Mouse (Mus musculus) liver, embryonic 14.5 days (tissue): Measurements from ENCODE around the gene Rmnd5b. TPM values are rescaled to one million over a fixed set of nuclear protein-coding genes. Genes with fewer than 3 reads are reported as not detected.

ENCODE experiments used
- ATAC-seq: fragments of 200-750 bp; cut with Nextera tagmentation; 2 replicates; pipeline ENCODE4 v1.8.0; 2017; ENCODE audit warnings: moderate number of reproducible peaks, mild to moderate bottlenecking, moderate library complexity; ENCODE audit not compliant: insufficient read depth
- DNase-seq, 3 experiments: peaks; one replicate each; pipeline ENCODE4 v3.0.0-alpha.2; 2012 to 2013; ENCODE audit warnings: low read depth in 3 of 3, low spot score in 3 of 3
- H3K27ac ChIP-seq: fragments of 300-500 bp; sonication (generic); 2 replicates; pipeline ENCODE4 v1.5.1; 2014; ENCODE audit warnings: moderate library complexity, mild to moderate bottlenecking, control low read depth, inconsistent platforms
- H3K27me3 ChIP-seq: fragments of 300-500 bp; sonication (generic); 2 replicates; pipeline ENCODE4 v1.6.1; 2014; ENCODE audit warnings: mild to moderate bottlenecking, low read length, moderate library complexity; ENCODE audit not compliant: control insufficient read depth, insufficient read depth
- H3K36me3 ChIP-seq: fragments of 300-500 bp; sonication (generic); replicated peaks from 2 replicates; pipeline ENCODE4 v1.6.1; 2014; ENCODE audit warnings: low read depth; ENCODE audit not compliant: control insufficient read depth, insufficient read depth
- H3K4me1 ChIP-seq, 2 experiments: fragments of 200-500 bp in 1 of 2; fragments of 300-500 bp in 1 of 2; sonication (generic) in 1 of 2; replicated peaks; 2 replicates each; pipeline ENCODE4 v1.6.1; 2012 to 2014; ENCODE audit warnings: antibody characterized with exemption in 1 of 2, inconsistent platforms in 1 of 2, low read length in 1 of 2; ENCODE audit not compliant: control insufficient read depth in 2 of 2, insufficient read depth in 2 of 2
- H3K4me2 ChIP-seq: fragments of 300-500 bp; sonication (generic); 2 replicates; pipeline ENCODE4 v1.6.1; 2014; ENCODE audit warnings: low read depth, mild to moderate bottlenecking, control low read depth, moderate library complexity
- H3K4me3 ChIP-seq, 2 experiments: fragments of 200-500 bp in 1 of 2; fragments of 300-500 bp in 1 of 2; sonication (generic) in 1 of 2; 2 replicates each; pipeline ENCODE4 v1.5.1; 2012 to 2014; ENCODE audit warnings: low read depth in 2 of 2, low read length in 2 of 2, mild to moderate bottlenecking in 2 of 2, control low read depth in 1 of 2, inconsistent platforms in 1 of 2, moderate library complexity in 1 of 2; ENCODE audit not compliant: insufficient read depth in 1 of 2
- H3K9ac ChIP-seq: fragments of 300-500 bp; sonication (generic); replicated peaks from 2 replicates; pipeline ENCODE4 v1.6.1; 2014; ENCODE audit warnings: mild to moderate bottlenecking, control low read depth, moderate library complexity
- H3K9me3 ChIP-seq: fragments of 300-500 bp; sonication (generic); 2 replicates; pipeline ENCODE4 v1.6.1; 2016; ENCODE audit warnings: low read length, mixed read lengths; ENCODE audit not compliant: control insufficient read depth
- CTCF ChIP-seq: IDR thresholded peaks from 2 replicates; pipeline ENCODE4 v1.5.1; 2016; ENCODE audit warnings: antibody characterized with exemption, low read depth, control low read depth
- EP300 ChIP-seq: IDR thresholded peaks from 2 replicates; pipeline ENCODE4 v1.6.1; 2016; ENCODE audit warnings: antibody characterized with exemption, low read depth
- WGBS: fragments of 180-500 bp; shearing (Covaris S2); extraction: QIAGEN DNeasy Blood & Tissue Kit; methylation state at CpG from one replicate; pipeline ENCODE4 v1.1.7; 2014; ENCODE audit not compliant: insufficient replicate concordance; 5-methylcytosine and 5-hydroxymethylcytosine counted together
- polyA plus RNA-seq, 2 experiments: library from polyadenylated mRNA; depleted of rRNA in 1 of 2; stranded (reverse) in 1 of 2; unstranded in 1 of 2; fragments of >200 nt; fragmentation: Nextera tagmentation in 1 of 2; extraction: Ambion mirVana in 1 of 2; gene quantifications; 2 replicates each; pipeline versions ENCODE4 v1.2.1 to v1.2.3; 2012 to 2014

The Rmnd5b gene
- polyA plus RNA-seq, 2 experiments: 15.2 to 19.0 TPM

GRCm38 (mm10) chr11:51602253-51602652 is 33.4 kb downstream of the Rmnd5b start:
- Histone ChIP-seq H3K4me2 (no peak overlapping the region), H3K27me3 (no peaks in the 10 kb centered on the region), H3K36me3 (peaks cover 84% of the 10 kb centered on the region), H3K27ac (no peak overlapping the region), H3K4me1 (peaks cover 1 to 6% of the 10 kb centered on the region in 2 experiments), H3K9ac (peak overlapping the region; percentile 3; the same call in 1 of the 2 replicates), H3K9me3 (no peaks in the 10 kb centered on the region), H3K4me3 (no peak overlapping the region)
- ATAC-seq (no peak), DNase-seq (no peak)
- no peak for TF ChIP-seq EP300
- TF ChIP-seq CTCF: no peak
- 78% methylated on average over 3 of the region's 3 CpGs for WGBS

GRCm38 (mm10) chr11:51597553-51597952 is 38.1 kb downstream of the Rmnd5b start:
- whole genome bisulfite sequencing: 63% methylated on average over 2 of the region's 2 CpGs
- H3K9ac ChIP-seq: no peak overlapping the region
- H3K27ac ChIP-seq: no peak overlapping the region
- no peak overlapping the region for H3K4me3 ChIP-seq
- ATAC-seq (no peak), DNase-seq (no peak)
- H3K36me3 ChIP-seq: peaks cover 96% of the 10 kb centered on the region
- H3K4me1 ChIP-seq: no peaks in the 10 kb centered on the region
- no peak overlapping the region for H3K4me2 ChIP-seq
- no peaks in the 10 kb centered on the region for H3K27me3 ChIP-seq
- H3K9me3 ChIP-seq: no peaks in the 10 kb centered on the region
- no peak for TF ChIP-seq EP300
- TF ChIP-seq CTCF: no peak

GRCm38 (mm10) chr11:51595459-51596083 is 40.1 kb downstream of the Rmnd5b start:
- WGBS: 81% methylated on average over 1 of the region's 1 CpGs
- ATAC-seq: no peak
- no peak for TF ChIP-seq CTCF
- TF ChIP-seq EP300: no peak
- H3K36me3 ChIP-seq: peaks cover 95% of the 10 kb centered on the region
- DNase-seq: no peak
- H3K27me3 ChIP-seq: no peaks in the 10 kb centered on the region
- H3K27ac ChIP-seq: no peak overlapping the region
- no peak overlapping the region for H3K9ac ChIP-seq
- H3K4me2 ChIP-seq: no peak overlapping the region
- no peaks in the 10 kb centered on the region for H3K4me1 ChIP-seq
- H3K9me3 ChIP-seq: no peaks in the 10 kb centered on the region
- no peak overlapping the region for H3K4me3 ChIP-seq

GRCm38 (mm10) chr11:51594715-51595350 is 40.9 kb downstream of the Rmnd5b start:
- no peaks in the 10 kb centered on the region for H3K4me1 ChIP-seq
- H3K9me3 ChIP-seq: no peaks in the 10 kb centered on the region
- no peak overlapping the region for H3K9ac ChIP-seq
- 0 out of 2 replicates have a peak, but pooled peaks have one; percentile 3 for ATAC-seq
- no peak for TF ChIP-seq CTCF
- no peak for TF ChIP-seq EP300
- 52% methylated on average over 3 of the region's 3 CpGs for WGBS
- H3K4me2 ChIP-seq: no peak overlapping the region
- H3K36me3 ChIP-seq: peaks cover 88% of the 10 kb centered on the region
- no peak overlapping the region for H3K27ac ChIP-seq
- H3K27me3 ChIP-seq: no peaks in the 10 kb centered on the region
- H3K4me3 ChIP-seq: no peak overlapping the region
- DNase-seq: no peak

GRCm38 (mm10) chr11:51593849-51594248 is 41.8 kb downstream of the Rmnd5b start:
- no peak overlapping the region for H3K4me2 ChIP-seq
- no peaks in the 10 kb centered on the region for H3K9me3 ChIP-seq
- no peak overlapping the region for H3K27ac ChIP-seq
- no peaks in the 10 kb centered on the region for H3K4me1 ChIP-seq
- no peak overlapping the region for H3K9ac ChIP-seq
- ATAC-seq: no peak
- H3K4me3 ChIP-seq: no peak overlapping the region
- WGBS: 83% methylated on average over 6 of the region's 6 CpGs
- no peaks in the 10 kb centered on the region for H3K27me3 ChIP-seq
- no peak for TF ChIP-seq EP300
- no peak for TF ChIP-seq CTCF
- no peak for DNase-seq
- peaks cover 80% of the 10 kb centered on the region for H3K36me3 ChIP-seq
